Mouse (Mus musculus): ENCODE data around the gene Atp5l.
"Not testable (repeated sequence)": the region's sequence is repeated elsewhere in the genome, so short reads cannot be mapped to it uniquely, and the experiment has no call there.

Atp5l gene

GRCm38 (mm10) chr9:44920374-44921122 lies at the start of gene Atp5l:
TSS of gene Atp5l (minus strand) at chr9:44920742.
- DNase-seq (ENCODE audit: low spot score), result peak; percentile 71

DNA sequence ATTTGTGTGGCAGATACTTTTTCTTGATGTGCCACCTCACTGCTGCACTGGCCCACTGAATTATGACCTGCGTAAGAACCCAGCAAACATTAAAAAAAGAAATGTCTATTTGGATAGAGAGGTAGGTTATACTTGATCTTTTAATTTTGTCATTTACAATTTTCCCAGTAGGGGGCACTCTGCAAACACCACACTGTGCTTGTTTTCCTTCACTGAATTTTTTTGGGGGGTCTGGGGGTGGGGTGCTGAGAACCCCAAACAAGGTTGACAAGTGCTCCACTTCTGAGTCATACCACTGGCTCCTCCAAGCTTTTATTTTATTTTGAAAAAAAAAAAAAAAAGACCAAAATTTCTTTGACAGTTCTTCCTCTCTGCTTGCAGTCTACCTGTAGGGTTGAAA lies 48.9 kb upstream of the Atp5l start:
- no peak for DNase-seq (ENCODE audit: low spot score)

DNA sequence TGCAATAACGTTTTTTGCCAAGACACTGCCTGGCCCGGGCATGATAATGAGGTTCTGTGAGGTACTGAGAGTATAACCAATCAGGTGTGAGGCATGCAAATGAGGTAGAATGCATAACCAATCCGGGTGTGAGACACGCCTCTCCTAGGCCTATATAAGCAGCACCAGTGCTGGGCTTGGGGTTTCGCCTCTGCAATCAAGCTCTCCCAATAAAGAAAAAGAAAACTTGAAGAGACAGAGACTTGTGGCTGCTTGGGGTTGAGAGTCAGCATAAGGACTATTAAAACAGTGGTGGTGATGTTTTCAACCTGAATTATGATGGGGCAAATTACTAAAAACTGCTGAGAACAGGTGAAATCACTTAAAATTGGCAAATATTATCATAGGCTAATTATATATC lies 47.2 kb upstream of the Atp5l start:
- not testable (repeated sequence) for DNase-seq (ENCODE audit: low spot score)

GRCm38 (mm10) chr9:44966815-44967242 lies 46.3 kb upstream of the Atp5l start:
- peak; percentile 60 for DNase-seq (ENCODE audit: low spot score)

- no peak for DNase-seq (ENCODE audit: low spot score)
Measured at GRCm38 (mm10) chr9:44965833-44966466, 45.4 kb upstream of the Atp5l start.

DNA sequence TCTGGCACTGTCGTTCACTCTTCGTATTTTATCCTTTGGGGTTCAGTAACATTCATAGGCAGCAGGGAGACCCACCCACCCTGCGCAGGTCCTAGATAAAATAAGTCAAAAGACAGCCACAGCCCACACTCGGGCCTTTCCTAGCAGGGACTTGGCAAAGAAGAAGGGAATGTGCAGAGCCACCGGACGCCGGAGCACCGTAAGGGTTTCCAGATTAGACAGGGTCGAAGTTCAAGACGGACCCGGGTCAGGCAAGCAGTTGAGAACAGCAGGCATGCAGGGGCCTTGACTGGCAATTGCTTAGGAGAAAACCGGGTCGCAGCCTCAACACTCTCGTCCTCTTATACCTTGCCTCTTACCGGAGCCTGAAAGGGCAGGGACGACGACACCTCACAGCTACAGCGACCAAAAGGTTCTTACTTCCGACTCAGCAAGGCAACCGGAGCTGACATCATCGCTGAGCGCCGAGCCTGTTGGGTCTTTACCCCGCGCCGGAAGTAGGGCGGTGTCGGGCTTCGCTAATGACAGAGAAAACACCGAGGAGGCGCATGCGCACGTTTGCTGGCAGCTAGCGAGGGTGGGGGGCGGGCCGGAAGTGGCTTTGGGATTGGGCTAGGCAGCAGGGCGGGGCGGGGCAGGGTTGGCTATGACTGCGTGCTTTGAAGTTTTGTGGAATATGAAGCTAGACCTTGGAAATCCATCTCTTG lies 44.7 kb upstream of the Atp5l start, which contains the start of gene Ube4a:
Gene Ube4a, minus strand, starts transcription at position 475 of the 707 bp plus-strand sequence.
- DNase-seq (ENCODE audit: low spot score), result peak; percentile 99

DNA sequence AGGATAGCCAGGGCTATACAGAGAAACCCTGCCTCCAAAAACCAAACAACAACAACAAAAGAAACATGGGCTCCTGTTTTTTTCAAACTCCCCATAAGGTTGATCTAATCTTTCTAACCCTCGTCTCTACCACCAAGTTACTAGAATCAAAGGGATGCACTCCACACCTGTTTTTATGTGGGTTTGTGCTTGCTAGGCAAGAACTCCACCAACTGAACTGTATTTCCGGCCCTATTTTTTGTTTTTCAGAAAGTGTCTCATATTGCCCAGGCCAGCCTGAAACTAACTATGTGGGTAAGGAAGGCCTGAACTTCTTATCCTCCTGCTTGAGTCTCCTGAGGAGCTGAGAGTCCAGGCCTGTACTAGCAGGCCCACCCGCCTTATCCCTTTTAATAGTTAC lies 33.9 kb upstream of the Atp5l start:
- no peak for DNase-seq (ENCODE audit: low spot score)

DNA sequence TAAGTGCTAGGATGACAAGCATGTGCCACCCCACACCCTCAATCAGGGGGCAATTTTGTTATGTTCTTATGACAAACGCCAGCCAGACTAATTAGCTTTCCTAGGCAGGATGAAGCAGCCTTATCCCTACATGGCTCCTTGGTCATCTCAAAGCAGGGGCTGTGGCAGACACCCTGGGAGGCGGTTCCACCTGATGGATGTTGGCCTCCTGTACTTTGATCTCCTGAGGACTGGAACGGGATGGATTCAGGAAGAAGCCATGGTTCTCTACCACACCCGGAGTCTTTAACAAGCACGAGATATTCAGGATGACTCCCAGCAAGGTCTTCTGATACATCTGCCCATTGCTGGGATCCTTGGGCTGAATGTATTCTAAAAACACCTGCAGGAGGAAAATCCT lies 27.3 kb upstream of the Atp5l start:
- no peak for DNase-seq (ENCODE audit: low spot score)

GRCm38 (mm10) chr9:44946185-44946695 lies 25.7 kb upstream of the Atp5l start:
- DNase-seq (ENCODE audit: low spot score), result no peak

- no peak for DNase-seq (ENCODE audit: low spot score)
Measured at GRCm38 (mm10) chr9:44942421-44942820, 21.9 kb upstream of the Atp5l start.

- no peak for DNase-seq (ENCODE audit: low spot score)
Measured at GRCm38 (mm10) chr9:44941756-44942155, 21.2 kb upstream of the Atp5l start.

DNA sequence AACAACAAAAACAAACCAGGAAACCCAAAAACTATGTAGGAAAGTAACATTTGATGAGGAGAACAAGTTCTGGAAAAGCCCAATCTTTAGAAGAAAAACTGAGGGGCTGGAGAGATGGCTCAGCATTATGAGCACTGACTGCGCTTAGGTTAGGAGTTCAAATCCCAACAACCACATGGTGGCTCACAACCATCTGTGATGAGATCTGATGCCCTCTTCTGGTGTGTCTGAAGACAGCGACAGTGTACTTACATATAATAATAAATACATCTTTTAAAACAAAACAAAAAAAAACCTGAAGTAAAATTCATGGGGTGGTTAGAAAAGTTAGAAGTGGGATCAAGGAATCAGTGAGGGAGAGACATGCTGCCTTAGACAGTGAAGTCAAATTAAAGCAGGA lies 1.0 kb upstream of the Atp5l start:
- DNase-seq (ENCODE audit: low spot score), result no peak

DNA sequence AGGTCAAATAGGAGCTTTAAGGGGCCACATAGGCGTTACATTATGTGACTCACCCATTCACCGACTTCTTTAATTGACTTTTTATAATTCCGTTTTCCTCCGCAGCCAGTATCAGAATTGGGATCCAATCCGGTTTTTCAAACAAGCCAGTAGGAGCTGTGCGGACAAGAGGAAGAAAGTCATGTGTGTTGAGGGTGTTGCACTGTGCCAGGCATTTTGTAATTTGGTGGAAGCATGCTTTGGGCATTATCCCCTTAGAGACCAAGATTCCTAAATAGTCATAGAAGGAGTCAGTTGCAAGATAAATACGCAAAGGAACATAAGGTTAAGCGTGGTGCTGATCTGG lies 554 bp upstream of the Atp5l start:
- no peak for DNase-seq (ENCODE audit: low spot score)

DNA sequence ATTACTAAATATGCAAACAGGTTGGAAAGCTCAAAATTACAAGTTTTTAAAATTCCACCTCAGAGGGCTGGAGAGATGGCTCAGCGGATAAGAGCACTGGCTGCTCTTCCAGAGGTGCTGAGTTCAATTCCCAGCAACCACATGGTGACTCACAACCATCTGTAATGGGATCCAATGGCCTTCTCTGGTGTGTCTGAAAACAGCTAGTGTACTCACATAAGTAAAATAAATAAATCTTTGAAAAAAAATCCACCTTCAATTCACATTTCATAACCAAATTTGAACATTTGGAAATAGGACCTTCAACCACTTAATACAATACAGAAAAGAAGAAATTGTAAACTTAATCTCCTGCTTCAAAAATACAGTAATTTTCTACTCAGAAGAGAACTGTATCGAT lies 936 bp downstream of the Atp5l start:
- no peak for DNase-seq (ENCODE audit: low spot score)

DNA sequence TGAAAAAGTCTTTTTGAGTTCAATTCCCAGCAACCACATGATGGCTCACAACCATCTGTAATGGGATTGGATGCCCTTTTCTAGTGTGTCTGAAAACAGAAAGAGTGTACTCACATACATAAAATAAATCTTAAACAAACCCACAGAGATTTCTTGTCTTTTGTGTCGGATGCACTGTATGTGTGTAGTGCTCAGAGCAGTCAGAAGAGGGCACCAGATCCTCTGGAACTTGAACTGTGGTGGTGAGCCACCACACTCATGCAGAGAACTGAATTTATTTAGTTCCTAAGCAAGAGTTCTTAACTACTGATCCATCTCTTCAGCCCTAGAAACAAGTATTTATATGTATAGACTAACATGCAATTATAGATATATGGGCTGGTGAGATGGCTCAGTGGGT lies 4.3 kb downstream of the Atp5l start:
- DNase-seq (ENCODE audit: low spot score), result no peak

GRCm38 (mm10) chr9:44914706-44915105 lies 5.8 kb downstream of the Atp5l start:
- no peak for DNase-seq (ENCODE audit: low spot score)

- no peak for DNase-seq (ENCODE audit: low spot score)
Measured at GRCm38 (mm10) chr9:44911365-44911764, 9.2 kb downstream of the Atp5l start.

- DNase-seq (ENCODE audit: low spot score), result no peak
Measured at GRCm38 (mm10) chr9:44905620-44906019, 14.9 kb downstream of the Atp5l start.

DNA sequence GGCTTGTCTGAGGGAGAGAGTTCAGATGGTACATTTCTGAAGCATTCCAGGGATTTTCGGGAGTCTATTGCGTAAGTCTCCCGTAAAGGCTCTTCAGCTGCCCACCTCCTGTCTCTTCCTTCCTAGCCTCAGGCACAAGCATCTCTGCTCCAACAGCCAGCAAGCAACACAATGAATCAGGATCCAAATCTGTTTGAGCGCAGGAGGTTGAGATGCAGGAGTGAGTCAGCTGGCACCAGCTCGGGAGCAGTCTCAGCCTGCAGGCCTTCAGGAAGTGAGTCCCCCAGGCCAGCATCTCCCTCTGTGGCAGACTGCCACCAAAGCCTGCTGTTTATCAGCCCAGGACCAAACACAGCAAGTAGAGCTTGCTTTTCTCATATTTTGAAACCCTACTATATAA lies 15.6 kb downstream of the Atp5l start:
- no peak for DNase-seq (ENCODE audit: low spot score)

GRCm38 (mm10) chr9:44903856-44904255 lies 16.7 kb downstream of the Atp5l start:
- no peak for DNase-seq (ENCODE audit: low spot score)

DNA sequence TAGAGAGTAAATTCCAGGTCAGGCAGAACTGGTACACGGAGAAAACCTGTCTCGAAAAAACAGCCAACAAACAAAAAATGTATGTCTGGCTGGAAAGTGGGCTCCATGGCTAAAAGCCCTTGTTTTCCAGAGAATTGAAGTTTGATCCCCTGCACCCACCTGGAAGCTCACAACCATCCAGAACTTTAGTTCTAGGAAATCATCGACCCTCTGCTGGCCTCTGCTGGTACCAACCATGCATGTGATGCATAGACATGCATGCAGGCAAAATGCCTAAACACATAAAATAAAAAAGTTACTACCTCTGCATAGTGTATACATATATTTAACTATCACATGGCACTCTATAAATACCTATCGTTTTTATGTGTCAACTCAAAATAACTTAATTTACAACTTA lies 20.1 kb downstream of the Atp5l start:
- no peak for DNase-seq (ENCODE audit: low spot score)

- DNase-seq (ENCODE audit: low spot score), result no peak
Measured at GRCm38 (mm10) chr9:44899716-44900115, 20.8 kb downstream of the Atp5l start.

DNA sequence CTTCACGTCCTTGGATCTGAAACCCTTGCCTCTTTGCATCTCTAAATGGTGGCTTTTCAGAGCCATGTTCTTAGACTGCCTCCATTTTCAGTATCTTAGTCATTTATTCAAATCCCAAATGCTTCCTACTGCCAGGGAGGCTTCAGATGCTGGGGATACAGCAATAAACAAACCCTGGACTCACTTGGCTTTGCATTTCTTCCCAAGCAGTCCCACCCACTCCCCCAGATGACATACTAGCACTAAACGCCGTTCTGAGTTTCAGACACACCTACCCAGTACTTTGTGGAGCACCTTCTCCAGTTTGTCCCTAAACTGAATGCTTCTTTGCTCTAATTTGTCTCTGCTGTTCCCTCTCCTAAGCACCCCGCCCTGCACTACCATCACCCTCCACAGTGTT lies 23.5 kb downstream of the Atp5l start:
- DNase-seq (ENCODE audit: low spot score), result no peak
